Mouse (Mus musculus) hindbrain, postnatal 0 days (tissue): ENCODE data around the gene Fry. TPM values are rescaled to one million over a fixed set of nuclear protein-coding genes. Genes with fewer than 3 reads are reported as not detected.
A peak's percentile ranks its signal among the peaks of the same experiment; 100 is the strongest.

Source experiments
- ATAC-seq: fragments of 200-750 bp; cut with Nextera tagmentation; 2 replicates; pipeline ENCODE4 v1.8.0; 2017; ENCODE audit warnings: mild to moderate bottlenecking, moderate TSS enrichment, moderate library complexity
- DNase-seq: peaks from one replicate; pipeline ENCODE4 v3.0.0-alpha.2; 2015; ENCODE audit warnings: low spot score
- H3K27ac ChIP-seq: fragments of 300-500 bp; sonication (generic); 2 replicates; pipeline ENCODE4 v1.5.1; 2014; ENCODE audit warnings: mild to moderate bottlenecking
- H3K27me3 ChIP-seq: fragments of 300-500 bp; sonication (generic); 2 replicates; pipeline ENCODE4 v1.6.1; 2014; ENCODE audit warnings: low read length, mixed read lengths; ENCODE audit not compliant: insufficient read depth
- H3K36me3 ChIP-seq: fragments of 300-500 bp; sonication (generic); 2 replicates; pipeline ENCODE4 v1.6.1; 2014; ENCODE audit warnings: low read length, mixed read lengths; ENCODE audit not compliant: insufficient read depth
- H3K4me1 ChIP-seq: fragments of 300-500 bp; sonication (generic); 2 replicates; pipeline ENCODE4 v1.6.1; 2014; ENCODE audit warnings: antibody characterized with exemption, low read length, mixed read lengths; ENCODE audit not compliant: insufficient read depth
- H3K4me2 ChIP-seq: fragments of 300-500 bp; sonication (generic); 2 replicates; pipeline ENCODE4 v1.6.1; 2014; ENCODE audit warnings: low read depth, mild to moderate bottlenecking, low read length, moderate library complexity, mixed read lengths
- H3K4me3 ChIP-seq: fragments of 300-500 bp; sonication (generic); 2 replicates; pipeline ENCODE4 v1.5.1; 2014; ENCODE audit warnings: low read length
- H3K9ac ChIP-seq: fragments of 300-500 bp; sonication (generic); replicated peaks from 2 replicates; pipeline ENCODE4 v1.6.1; 2014; ENCODE audit warnings: mild to moderate bottlenecking, low read length, moderate library complexity, mixed read lengths
- H3K9me3 ChIP-seq: fragments of 300-500 bp; sonication (generic); 2 replicates; pipeline ENCODE4 v1.6.1; 2016; ENCODE audit warnings: low read length, mixed read lengths
- CTCF ChIP-seq: IDR thresholded peaks from 2 replicates; pipeline ENCODE4 v1.5.1; 2016; ENCODE audit warnings: antibody characterized with exemption, control low read depth, low read depth
- WGBS: fragments of 180-500 bp; shearing (Covaris S2); extraction: QIAGEN DNeasy Blood & Tissue Kit; methylation state at CpG from one replicate; pipeline ENCODE4 v1.1.7; 2014; 5-methylcytosine and 5-hydroxymethylcytosine counted together
- polyA plus RNA-seq: library from polyadenylated mRNA; unstranded; fragments of >200 nt; fragmentation: Nextera tagmentation; extraction: Ambion mirVana; gene quantifications from 2 replicates; pipeline ENCODE4 v1.2.1, GENCODE M21; 2015
- total RNA-seq: library from RNA; depleted of rRNA; stranded (reverse); fragments of >200 nt; gene quantifications from 2 replicates; pipeline ENCODE4 v1.2.3, GENCODE M21; 2014

Gene Fry
- total and polyA plus RNA-seq, 2 experiments from 2014 or later: 47.7 to 122 TPM

DNA sequence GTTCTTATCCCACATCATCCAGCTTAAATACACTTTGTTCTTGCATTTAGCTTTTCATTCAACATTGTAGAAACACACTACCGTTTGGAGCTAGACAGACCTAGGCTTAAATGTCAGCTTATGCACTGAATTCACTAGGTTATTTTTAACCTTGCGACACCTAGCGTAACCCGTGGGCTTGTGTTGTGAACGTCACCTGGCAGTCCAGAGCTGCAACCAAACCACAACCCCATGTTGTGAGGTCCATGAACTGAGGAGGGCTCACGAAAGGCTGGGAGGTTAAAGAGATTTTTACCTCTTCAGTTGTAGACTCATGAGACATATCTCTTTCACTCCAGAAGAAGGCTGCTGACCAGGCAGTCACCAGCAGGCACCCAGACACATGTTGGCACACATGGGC, 210.2 kb downstream of the Fry start:
- WGBS: 94% methylated on average over 6 of the region's 6 CpGs
- Histone ChIP-seq H3K27ac (no peak overlapping the region), H3K9ac (no peak overlapping the region), H3K4me1 (no peaks in the 10 kb centered on the region), H3K36me3 (no peaks in the 10 kb centered on the region), H3K4me3 (no peak overlapping the region), H3K4me2 (no peak overlapping the region), H3K27me3 (no peaks in the 10 kb centered on the region), H3K9me3 (no peaks in the 10 kb centered on the region)
- no peak for TF ChIP-seq CTCF
- DNase-seq (no peak), ATAC-seq (no peak)

DNA sequence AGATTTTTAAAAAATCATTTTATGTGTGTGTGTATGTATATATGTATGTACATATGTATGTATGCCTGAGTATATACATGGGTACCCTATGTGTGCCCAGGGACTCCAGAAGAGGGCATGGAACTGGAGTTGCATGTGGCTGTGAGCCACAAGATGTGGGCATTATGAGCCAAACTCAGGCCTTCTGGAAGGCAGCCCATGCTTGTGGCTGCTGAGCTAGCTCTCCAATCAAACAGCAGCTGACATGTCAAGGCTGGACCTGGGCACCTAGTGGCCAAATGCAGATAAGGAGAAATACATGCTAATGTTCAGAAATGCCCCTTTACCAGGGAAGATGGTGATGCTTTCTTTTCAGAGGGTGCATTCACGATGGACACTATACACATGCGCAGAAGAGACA, 213.4 kb downstream of the Fry start:
- Histone ChIP-seq H3K9me3 (no peaks in the 10 kb centered on the region), H3K4me1 (no peaks in the 10 kb centered on the region), H3K9ac (no peak overlapping the region), H3K27me3 (no peaks in the 10 kb centered on the region), H3K36me3 (no peaks in the 10 kb centered on the region), H3K4me2 (no peak overlapping the region), H3K4me3 (no peak overlapping the region), H3K27ac (no peak overlapping the region)
- 81% methylated on average over 2 of the region's 2 CpGs for WGBS
- ATAC-seq (no peak), DNase-seq (peak; percentile 32)
- peak; percentile 39 for TF ChIP-seq CTCF

GRCm38 (mm10) chr5:150332810-150333209, 214.4 kb downstream of the Fry start:
- no peak for TF ChIP-seq CTCF
- H3K9me3 ChIP-seq: no peaks in the 10 kb centered on the region
- no peaks in the 10 kb centered on the region for H3K4me1 ChIP-seq
- H3K27ac ChIP-seq: peak overlapping the region; percentile 15; the same call in 1 of the 2 replicates
- WGBS: 63% methylated on average over 5 of the region's 5 CpGs
- no peak overlapping the region for H3K4me2 ChIP-seq
- H3K36me3 ChIP-seq: no peaks in the 10 kb centered on the region
- H3K9ac ChIP-seq: no peak overlapping the region
- no peak overlapping the region for H3K4me3 ChIP-seq
- no peak for DNase-seq
- ATAC-seq: no peak
- no peaks in the 10 kb centered on the region for H3K27me3 ChIP-seq

- no peaks in the 10 kb centered on the region for H3K36me3 ChIP-seq
- H3K9me3 ChIP-seq: no peaks in the 10 kb centered on the region
- DNase-seq (no peak), ATAC-seq (no peak)
- TF ChIP-seq CTCF: no peak
- no peaks in the 10 kb centered on the region for H3K4me1 ChIP-seq
- H3K27ac ChIP-seq: no peak overlapping the region
- whole genome bisulfite sequencing: 79% methylated on average over 10 of the region's 10 CpGs
- H3K27me3 ChIP-seq: no peaks in the 10 kb centered on the region
- H3K9ac ChIP-seq: no peak overlapping the region
- H3K4me3 ChIP-seq: no peak overlapping the region
- H3K4me2 ChIP-seq: no peak overlapping the region
Observed at GRCm38 (mm10) chr5:150333328-150333731, 214.9 kb downstream of the Fry start.

DNA sequence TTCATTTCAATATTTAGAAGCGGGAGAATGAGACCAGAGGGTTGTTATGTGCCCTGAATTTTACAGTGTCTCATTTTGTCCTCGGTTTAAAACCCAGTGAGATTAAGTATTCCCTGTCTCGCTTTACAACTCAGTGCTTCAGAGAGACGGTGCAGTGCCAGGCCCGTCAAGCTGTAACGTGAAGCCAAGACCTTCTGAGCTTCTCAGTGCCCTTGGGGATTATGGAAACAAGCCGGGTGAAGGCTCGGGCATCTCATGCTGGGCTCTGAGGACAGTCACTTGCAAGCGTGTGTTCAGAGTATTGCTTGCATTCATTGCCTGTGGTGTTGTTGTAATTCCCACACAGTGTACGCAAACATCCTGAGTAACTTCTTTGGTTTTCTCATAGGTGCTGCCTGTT, 218.0 kb downstream of the Fry start:
- 56% methylated on average over 10 of the region's 10 CpGs for WGBS
- H3K9me3 ChIP-seq: no peaks in the 10 kb centered on the region
- H3K36me3 ChIP-seq: no peaks in the 10 kb centered on the region
- H3K4me2 ChIP-seq: no peak overlapping the region
- no peak overlapping the region for H3K4me3 ChIP-seq
- no peaks in the 10 kb centered on the region for H3K27me3 ChIP-seq
- no peak overlapping the region for H3K27ac ChIP-seq
- DNase-seq (no peak), ATAC-seq (no peak)
- no peak for TF ChIP-seq CTCF
- no peaks in the 10 kb centered on the region for H3K4me1 ChIP-seq
- no peak overlapping the region for H3K9ac ChIP-seq

DNA sequence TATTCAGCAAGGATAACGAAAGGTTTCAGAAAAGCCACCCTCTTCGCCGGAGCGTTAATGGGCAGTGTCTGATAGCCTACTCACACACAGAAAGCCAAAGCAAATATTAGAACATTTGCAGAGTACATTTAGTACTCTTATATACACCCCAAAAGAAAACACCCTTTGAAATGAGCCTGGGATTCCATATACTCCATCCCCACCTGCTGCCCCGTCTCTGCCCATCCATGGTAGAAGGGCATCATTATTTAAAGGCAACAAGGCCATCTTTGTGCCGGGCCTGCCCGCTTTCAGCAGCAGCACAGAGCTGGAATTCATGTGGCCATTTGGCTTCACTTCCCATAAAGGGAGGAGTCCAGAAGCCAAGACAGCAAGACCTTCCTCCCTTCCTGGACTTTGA, 219.3 kb downstream of the Fry start:
- Histone ChIP-seq H3K4me3 (no peak overlapping the region), H3K27ac (peak overlapping the region; percentile 37; the same call in 1 of the 2 replicates), H3K9ac (no peak overlapping the region), H3K27me3 (no peaks in the 10 kb centered on the region), H3K4me1 (no peaks in the 10 kb centered on the region), H3K4me2 (no peak overlapping the region), H3K36me3 (no peaks in the 10 kb centered on the region), H3K9me3 (no peaks in the 10 kb centered on the region)
- WGBS: 84% methylated on average over 7 of the region's 7 CpGs
- ATAC-seq (peak; percentile 62), DNase-seq (peak; percentile 38)
- no peak for TF ChIP-seq CTCF

- Histone ChIP-seq H3K9ac (no peak overlapping the region), H3K27ac (no peak overlapping the region), H3K27me3 (no peaks in the 10 kb centered on the region), H3K9me3 (no peaks in the 10 kb centered on the region), H3K4me2 (no peak overlapping the region), H3K4me3 (no peak overlapping the region), H3K4me1 (no peaks in the 10 kb centered on the region), H3K36me3 (peaks cover 5% of the 10 kb centered on the region; the same call in 1 of the 2 replicates)
- WGBS: 74% methylated on average over 5 of the region's 5 CpGs
- no peak for TF ChIP-seq CTCF
- ATAC-seq (no peak), DNase-seq (no peak)
Observed at GRCm38 (mm10) chr5:150340944-150341343, 222.5 kb downstream of the Fry start.
